Mouse (Mus musculus) heart, postnatal 14 days (tissue): ENCODE data around the gene Tmem120a. TPM values are rescaled to one million over a fixed set of nuclear protein-coding genes. Genes with fewer than 3 reads are reported as not detected.

Source experiments
- DNase-seq, 2 experiments: peaks; one replicate each; pipeline ENCODE4 v3.0.0; 2021 to 2022
- intact Hi-C: fragments of 180-260 bp; cut with DNase I; formaldehyde crosslinking; loops from one replicate; pipeline ENCODE4 v1.15.1; 2025
- total RNA-seq, 2 experiments: library from RNA; stranded (reverse); gene quantifications; 2 replicates each; pipeline ENCODE4 v1.2.3; 2021

The Tmem120a gene
- total RNA-seq, 2 experiments from 2014 or later = 10.0 to 10.3 TPM

DNA sequence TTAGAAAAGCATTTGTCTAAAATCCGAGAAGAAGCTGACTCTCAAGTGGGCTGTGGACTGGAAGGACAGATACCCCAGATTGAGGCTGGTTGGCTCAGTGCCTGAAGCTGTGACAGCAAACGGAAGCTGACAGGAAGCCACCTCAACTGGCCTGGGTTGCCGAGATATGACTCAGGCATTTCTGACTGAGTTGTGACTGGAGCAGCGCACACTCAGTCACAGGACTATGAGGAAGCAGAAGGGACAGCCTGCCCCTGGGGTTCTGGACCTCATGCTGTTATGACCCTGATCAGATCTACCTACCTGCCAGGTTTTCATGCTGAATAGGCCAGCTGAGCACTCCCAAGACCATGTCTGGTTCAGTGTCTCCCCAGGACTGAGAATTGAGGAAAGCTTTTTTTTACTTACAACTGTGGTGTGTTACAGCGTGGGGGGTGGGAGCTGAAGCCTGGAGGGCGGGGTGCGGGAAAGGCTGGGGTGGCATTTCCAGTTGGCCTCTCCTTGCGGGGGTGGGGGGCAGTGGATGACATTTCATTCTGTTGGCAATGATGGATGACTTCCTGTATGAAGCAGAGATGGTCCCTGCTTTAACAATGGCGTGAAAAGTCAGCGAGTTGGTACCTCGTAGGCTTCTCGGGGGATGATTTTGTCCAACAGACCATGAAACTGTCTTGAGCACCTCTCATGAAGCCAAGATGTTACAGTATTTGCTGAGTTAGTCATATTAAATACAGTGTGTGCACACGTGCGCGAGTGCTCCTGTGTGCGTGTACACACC, 30.6 kb downstream of the Tmem120a start:
- intact Hi-C loops = no loop called here
- DNase-seq = peak; percentile 71 to 83

DNA sequence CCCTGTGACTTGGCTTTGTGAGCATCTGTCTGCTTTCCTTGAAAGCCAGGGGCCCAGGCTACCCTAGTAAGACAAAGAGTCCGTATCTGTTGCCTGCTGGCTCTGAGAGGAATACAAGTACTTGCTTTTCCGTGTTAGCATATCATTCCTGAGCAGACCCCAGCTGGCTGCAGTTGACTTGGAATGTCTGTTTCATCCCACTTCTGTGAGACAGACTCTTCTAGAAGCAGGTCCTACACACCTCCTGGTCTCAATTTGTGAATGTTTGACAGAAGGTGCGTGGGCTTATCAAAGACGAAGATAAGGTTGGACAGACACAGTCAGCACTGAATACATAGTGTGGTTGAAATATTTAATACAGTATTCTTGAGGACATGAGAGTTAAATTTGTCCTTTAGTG, 31.4 kb downstream of the Tmem120a start:
- intact Hi-C loops = no loop called here
- no peak for DNase-seq

DNA sequence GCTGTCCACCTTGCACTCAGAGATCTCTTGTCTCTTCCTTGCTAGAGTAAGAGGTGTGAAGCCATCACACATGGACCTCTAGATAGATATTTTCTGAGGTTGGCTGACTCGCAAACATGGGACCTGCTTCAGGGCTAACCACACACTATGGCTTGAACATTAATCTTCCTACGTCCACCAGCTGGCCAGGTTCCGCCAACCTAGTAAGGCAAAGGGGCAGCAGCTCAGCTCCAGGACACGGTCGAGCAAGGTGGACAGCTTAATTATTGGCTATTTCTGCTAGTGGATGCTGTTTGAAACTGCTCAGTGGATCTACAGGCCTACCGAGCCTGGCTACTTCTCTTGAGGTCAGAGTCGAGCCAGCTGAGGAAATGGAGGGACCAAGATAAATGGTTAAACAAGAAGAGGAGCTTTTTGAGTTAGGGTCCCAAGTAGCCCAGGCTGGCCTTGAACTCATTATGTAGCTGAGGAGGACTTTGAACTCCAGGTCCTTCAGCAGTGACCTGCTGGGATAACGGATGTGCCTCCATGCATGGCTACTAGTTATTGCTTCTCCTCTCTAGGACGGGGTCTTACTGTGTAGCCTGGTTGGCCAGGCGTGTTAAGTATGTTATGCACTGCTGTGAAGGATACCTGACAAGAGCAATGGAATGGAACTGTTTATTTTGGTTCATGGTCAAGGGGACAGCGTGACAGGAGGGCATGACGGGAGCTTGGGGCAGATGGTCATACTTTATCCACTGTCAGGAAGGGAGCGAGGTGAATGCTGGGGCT, 32.5 kb downstream of the Tmem120a start:
- no peak for DNase-seq
- intact Hi-C loops = no loop called here

DNA sequence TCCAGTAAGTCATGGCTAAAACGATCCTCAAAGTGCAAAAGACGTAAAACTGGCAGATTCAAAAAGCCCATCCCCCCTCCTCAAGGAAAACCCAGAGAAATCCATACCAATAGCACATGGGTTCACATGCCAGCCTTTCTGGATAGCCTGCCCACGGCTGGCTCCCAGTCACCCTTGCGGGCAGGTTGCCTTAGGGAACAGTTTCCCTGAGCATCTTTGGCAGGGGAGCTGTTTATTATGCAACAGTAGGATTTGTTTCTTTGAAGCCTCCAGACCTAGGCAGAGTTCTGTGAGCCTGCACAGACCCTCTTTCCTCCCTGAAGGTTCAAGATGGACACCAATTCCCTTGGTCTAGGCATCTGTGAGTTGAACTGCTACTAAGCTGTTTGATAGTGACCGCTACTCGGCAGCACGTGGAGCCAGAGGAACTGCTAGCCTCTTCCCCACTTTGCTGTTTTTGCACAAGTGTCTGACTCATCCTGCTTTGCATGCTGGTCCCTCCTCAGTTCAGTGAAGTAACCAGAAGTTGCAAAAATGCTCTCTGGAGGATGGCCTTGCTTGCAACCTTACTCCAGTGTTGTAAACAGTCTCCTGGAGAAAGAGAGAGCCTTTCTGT, 33.5 kb downstream of the Tmem120a start:
- intact Hi-C loops = no loop called here

DNA sequence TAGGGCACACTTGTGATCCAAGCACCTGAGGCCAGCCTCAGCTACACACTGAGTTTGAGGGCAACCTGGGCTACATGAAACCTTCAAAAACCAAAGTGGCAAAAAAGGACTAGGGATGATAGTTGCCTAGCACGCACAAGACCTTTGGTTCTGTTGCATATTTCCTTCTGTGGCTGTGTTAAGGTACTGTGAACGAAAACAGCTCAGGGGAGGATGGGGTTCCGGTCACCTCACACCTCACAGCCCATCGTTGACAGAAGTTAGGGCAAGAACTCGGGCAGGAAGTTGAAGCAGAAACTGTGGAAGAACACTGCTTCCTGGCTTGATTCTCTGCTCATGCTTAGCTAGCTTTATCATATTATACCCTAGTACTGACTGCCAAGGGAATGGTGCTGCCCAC, 34.5 kb downstream of the Tmem120a start:
- intact Hi-C loops = no loop called here
- DNase-seq = no peak

More for the DNA sequence above, 33.5 kb downstream of the Tmem120a start:
- peak in 1 of 2 experiments; percentile 27 for DNase-seq

DNA sequence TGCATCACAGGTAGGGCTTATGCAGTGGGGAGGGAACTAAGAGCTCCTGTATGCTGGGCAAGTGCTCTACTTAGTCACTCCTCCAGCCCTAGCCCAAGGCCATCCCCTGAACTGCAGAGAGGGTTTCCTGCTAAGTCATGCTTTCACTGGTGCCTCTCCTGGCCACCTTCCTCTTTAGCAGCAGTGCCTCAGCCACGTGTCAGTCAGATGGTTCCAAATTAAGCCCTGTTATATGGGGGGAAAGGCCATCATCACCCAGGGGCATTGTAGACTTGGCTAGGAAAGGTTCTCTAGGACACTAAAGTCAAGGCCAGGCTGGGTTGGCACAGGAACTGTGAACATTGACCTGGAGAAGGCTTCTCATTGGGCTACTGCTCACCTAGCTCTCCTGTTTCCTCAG, 36.4 kb downstream of the Tmem120a start:
- intact Hi-C loops = no loop called here
- peak in 1 of 2 experiments; percentile 45 for DNase-seq

DNA sequence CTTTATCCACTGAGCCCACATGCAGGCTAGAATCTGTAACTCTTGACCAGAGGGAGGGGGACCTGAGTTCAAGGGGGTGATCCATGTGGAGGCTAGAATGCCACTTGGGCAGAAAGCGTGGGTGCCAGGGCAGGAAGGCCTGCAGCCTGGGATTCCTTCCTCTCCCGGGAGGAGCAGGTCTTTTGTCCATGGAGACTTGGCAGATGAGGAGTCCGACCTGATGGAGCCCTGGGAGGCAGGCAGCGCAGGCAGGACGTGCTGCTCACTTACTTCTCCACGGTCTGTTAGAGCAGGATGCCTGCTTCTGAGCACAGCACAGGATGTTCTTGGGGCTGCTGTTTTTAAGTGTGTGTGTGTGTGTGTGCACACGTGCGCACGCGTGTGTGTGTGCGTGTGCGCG, 37.2 kb downstream of the Tmem120a start:
- DNase-seq = no peak
- intact Hi-C loops = no loop called here

DNA sequence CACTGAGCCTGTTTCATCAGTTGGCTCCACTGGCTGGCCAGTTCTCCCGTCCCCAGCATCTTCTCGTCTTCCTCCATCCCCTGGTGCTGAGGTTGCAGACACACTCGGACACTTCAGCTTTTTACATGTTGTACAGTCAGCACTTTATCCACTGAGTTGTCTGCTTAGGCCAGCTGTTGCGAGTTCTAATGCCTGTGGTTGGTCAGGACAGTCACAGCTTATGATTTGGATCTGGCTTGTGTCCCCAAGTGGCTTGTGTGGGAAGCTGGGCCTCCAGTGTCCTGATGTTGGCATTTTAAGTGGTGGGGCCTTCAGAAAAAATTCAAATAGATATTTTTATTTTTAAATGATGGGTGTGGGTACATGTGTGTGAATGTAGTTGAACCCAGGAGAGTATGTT, 38.9 kb downstream of the Tmem120a start:
- DNase-seq = no peak
- intact Hi-C loops = no loop called here

DNA sequence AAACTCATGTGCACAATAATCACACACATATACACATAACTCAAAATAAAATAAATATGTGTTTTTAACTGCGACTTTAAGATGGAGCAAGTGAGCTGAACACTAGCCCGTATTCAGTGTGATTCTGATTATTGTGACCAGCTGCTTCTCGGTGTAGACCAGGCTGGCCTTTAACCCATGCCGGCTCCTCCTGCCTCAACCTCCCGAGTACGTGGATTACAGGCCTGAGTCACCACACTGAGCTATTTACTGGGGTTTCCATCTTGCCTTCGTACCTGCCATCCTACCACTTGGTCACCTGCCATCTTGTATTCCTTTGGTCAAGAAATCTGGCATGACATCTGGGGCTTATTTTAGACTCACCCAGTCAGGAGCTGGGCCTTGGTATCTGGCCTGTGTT, 40.8 kb downstream of the Tmem120a start:
- DNase-seq = no peak
- intact Hi-C loops = no loop called here

DNA sequence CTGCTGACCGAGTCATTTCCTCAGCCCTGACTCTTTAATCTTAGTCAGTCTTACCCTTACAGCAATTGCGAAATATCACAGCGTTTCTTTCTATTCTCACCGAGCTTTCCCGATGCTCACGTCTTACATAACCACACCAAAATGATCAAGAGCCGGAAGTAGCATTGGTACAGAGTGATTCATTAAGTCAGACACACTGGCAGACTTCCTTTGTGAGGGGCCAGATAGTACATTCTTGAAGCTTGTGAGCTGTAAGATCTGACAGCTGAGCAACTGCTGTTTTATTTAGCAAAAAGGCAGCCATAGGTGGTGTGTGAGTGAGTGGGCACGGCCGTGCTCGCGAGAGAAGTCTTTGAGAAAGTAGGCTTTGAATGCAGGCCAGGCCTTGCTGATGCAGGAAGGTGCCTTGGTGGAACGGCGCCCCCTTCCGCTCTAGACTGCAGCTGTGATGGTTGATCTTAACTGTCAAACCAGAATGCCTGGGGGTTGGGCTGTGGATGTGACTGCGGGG, 41.5 kb downstream of the Tmem120a start:
- intact Hi-C loops = no loop called here
- DNase-seq = peak; percentile 22 to 45

DNA sequence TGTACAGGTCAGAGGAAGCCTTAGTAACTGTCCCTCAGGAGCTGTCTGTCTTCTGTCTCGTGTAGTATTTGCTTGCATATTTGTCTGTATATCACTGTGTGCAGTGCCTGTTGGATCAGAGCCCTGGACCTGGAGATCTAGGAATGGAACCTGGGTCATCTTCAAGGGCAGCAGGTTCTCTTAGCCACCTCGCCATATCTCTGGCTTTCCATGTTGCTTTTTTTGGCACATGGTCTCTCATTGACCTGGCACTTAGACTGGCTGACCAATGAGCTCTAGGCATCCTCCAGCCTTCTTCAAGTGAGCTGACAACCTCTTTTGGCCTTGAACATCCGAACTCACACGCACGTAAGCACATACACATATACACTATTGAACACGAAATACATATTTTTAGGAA, 42.1 kb downstream of the Tmem120a start:
- no peak for DNase-seq
- intact Hi-C loops = no loop called here

DNA sequence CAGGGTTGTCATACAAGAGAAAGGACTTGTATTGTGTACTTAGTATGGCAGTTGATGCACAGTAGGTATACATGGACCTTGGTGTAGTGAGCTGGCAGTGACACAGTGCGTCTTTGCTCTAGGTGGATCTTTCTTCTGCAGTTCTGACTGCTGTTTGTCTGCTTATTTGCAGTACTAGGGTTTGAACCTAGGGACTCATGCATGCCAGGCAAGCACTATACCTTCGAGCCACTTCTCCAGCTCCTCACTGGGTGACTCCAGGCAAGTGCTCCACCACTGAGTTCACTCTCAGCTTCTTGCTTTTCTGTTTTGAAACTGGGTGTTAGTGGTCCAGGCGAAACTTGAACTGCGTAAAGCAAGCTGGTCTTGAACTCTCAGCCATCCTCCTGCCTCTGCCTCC, 42.6 kb downstream of the Tmem120a start:
- DNase-seq = no peak
- intact Hi-C loops = no loop called here

DNA sequence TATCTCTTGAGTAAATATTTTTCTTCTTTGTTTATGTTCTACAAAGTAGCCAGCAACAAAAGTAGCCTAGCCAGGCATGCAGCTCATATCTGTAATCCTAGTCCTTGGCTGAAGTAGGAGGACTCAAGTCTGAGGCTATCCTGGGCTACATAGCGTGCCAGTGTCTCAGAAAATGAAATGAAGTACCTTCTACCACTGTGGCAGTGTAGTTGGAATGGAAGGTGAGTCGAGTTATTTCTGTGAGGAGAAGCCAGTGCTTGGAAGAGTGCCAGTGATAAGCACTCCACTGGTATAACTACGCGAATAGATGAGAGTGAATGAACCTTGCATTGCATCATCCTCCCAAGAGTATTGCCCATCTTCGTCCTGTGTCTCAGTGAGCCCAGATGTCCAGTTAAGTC, 46.5 kb downstream of the Tmem120a start:
- no peak for DNase-seq
- intact Hi-C loops = loop anchor here (10.0 kb wide), 1 partner anchor 257 kb away; no protein-coding TSS in a partner anchor

DNA sequence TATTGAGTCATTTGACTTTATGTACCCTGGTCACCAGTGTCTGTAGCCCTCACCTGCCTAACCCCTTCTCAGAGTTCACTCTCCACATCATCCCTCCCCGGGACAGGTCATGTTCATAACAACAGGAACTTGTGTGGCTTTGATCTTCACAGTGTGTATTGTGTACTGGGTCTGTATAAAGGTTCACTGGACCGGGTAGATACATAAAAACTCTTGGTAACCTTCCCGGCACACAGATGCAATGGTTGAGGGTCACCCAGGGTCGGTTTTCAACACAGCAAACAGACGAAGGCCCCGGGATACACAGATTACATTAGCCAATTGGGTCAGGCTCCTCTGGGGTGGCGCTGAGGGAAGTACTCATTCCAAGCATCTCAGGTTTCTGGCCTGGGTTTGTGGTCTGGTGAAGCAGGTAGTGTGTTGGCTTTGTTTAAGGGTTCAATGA, 48.9 kb downstream of the Tmem120a start:
- intact Hi-C loops = loop anchor here (10.0 kb wide), 1 partner anchor 260 kb away; no protein-coding TSS in a partner anchor
- DNase-seq = no peak

DNA sequence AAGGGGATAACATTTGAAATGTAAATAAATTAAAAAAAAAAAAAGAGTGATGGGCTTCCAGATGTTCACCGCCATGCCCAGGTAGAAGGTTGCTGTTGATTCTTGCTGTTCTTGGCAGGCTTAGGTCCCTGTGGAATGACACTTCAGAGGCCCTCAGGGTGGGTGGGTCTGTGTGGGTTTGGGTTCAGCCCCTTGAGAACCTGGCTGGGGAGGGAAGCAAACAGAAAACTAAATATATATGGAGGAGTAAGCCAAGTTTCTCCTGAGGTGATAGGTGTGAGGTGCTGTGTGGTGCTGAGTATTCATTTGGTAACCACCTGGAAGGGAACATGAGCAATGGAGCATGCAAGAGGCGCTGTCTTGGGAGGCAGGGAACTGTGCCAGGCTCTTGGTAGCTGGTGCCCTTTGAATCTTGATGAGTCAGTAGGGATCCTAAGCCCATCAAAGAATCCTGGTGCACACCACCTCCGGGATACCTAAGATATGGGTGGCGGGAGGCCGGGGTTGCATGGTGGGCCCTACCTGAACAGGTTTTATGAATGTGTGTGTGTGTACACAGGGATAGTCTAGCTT, 50.9 kb downstream of the Tmem120a start:
- intact Hi-C loops = loop anchor here (10.0 kb wide), 1 partner anchor 261 kb away; no protein-coding TSS in a partner anchor
- DNase-seq = no peak

DNA sequence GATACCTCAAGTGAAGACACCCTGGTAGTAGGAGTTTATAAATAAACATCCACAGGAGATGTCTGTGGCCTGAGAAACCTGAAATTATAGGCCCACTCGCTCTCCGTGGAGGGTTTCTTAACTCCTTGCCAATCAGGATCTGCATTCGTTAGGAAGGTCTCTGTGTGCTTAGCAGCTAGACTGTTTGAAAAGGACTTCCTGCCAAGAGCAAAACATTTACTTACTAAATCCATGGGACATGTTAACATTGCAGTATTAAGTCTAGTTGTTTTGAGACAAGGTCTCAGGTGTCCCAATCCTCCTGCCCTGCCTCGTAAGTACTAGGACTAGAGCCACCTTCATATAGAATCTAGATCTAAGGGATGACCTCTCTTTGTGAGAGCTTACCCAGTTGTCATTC, 53.0 kb downstream of the Tmem120a start:
- intact Hi-C loops = loop anchor here (10.0 kb wide), 1 partner anchor 264 kb away; no protein-coding TSS in a partner anchor
- no peak for DNase-seq

DNA sequence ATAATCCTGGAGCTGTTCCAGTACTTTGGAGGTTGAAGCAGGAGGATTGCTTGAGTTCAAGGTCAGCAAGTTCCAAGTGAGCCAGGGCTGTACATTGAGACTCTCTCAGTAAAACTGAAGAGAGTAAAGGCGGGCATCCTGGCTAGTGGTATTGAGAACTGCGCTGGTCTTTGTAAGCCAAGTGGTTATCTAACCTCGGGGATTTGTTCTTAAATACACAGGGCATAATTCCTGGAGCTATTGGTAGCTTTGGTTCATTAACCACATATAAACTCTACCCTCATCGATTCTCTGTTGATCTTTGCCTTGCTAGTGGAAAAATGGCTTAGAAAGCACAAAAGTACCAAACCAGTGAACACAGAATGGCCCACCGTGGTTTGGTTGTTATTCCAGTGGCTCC, 53.8 kb downstream of the Tmem120a start:
- intact Hi-C loops = loop anchor here (10.0 kb wide), 1 partner anchor 264 kb away; no protein-coding TSS in a partner anchor
- no peak for DNase-seq
